Mouse (Mus musculus): ENCODE results near the gene Dach1.

DNA sequence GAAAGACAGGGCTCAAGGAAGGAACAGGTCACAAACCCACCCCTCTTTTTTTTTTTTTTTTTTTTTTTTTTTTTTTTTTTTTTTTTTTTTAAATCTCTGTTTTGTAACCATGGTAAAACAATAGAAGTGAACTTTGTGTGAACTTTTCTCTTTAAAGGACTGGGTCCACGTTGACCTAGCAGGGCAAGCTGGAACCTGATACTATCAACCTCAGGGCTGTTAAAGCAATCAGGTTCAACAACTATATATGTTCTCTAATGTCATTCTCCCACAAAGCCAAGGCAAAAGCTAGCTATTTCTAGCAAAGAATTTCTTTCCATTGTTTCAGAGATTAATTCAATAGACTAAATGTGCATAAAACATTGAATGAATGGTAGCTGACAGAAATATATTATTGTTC lies 134.3 kb downstream of the Dach1 start:
- no peak for TF ChIP-seq POLR2A (IDR thresholded peaks at IDR 0.05; ENCODE audit: insufficient read depth, low read length)
- no peak for TF ChIP-seq EP300 (IDR thresholded peaks at IDR 0.05; ENCODE audit: insufficient read depth, low read depth, low read length)
- no peak for TF ChIP-seq CTCF (IDR thresholded peaks at IDR 0.05; ENCODE audit: low read depth, low read length)

Measured in ES-Bruce4 (cell line).